ENCODE assay signal across 8 mouse cellular contexts in genomic region chr2:176670222-176670621, GRCm38 (mm10). TPM values are rescaled to one million over a fixed set of nuclear protein-coding genes. Genes with fewer than 3 reads are reported as not detected.
DNase-seq lines count a peak whose midpoint lies in the region; ATAC-seq and TF ChIP-seq lines count a peak whose summit lies in the region.
"Not testable (repeated sequence)": the region's sequence is repeated elsewhere in the genome, so short reads cannot be mapped to it uniquely, and the experiment has no call there.

Gene Zfp973, plus strand, starts transcription at chr2:176670522.

- H3K9ac ChIP-seq in forebrain, postnatal 0 days; hindbrain, embryonic 16.5 days (ENCODE audit: low read depth, low read length): not testable (repeated sequence)

- not testable (repeated sequence) for H3K27ac ChIP-seq in forebrain, postnatal 0 days (ENCODE audit: low read depth, low read length); hindbrain, embryonic 16.5 days (ENCODE audit: low read depth, low read length); olfactory bulb, adult 2 months (ENCODE audit: insufficient read depth, low read depth, low read length)

- not testable (repeated sequence) for H3K9me3 ChIP-seq in forebrain, postnatal 0 days (ENCODE audit: low read length); hindbrain, embryonic 16.5 days (ENCODE audit: control insufficient read depth, low read length)

- in situ Hi-C loops in Patski (cut with MboI; ENCODE audit: low pct_unique_long_range_greater_than_20kb) = not testable (repeated sequence)

- POLR2A ChIA-PET in Patski (lab: Charles Lee) = not testable (repeated sequence)

- not testable (repeated sequence) for H3K4me2 ChIP-seq in forebrain, postnatal 0 days (ENCODE audit: low read depth); hindbrain, embryonic 16.5 days (ENCODE audit: low read length)

- not testable (repeated sequence) for TF ChIP-seq POLR2A in olfactory bulb, adult 2 months (IDR thresholded peaks at IDR 0.05; ENCODE audit: insufficient read depth, low read depth, low read length)

- WGBS in forebrain, postnatal 0 days = no CpG with 5 or more reads among the region's 6 CpGs
- WGBS in hindbrain, embryonic 16.5 days = no CpG with 5 or more reads among the region's 6 CpGs
- WGBS in olfactory bulb, adult 2 months = no CpG with 5 or more reads among the region's 6 CpGs

- not testable (repeated sequence) for ATAC-seq in Patski; common myeloid progenitor, adult 5-6 weeks (replicated peaks; ENCODE audit: low read depth, poor library complexity, severe bottlenecking); forebrain, postnatal 0 days; hindbrain, embryonic 16.5 days

- not testable (repeated sequence) for H3K4me3 ChIP-seq in forebrain, postnatal 0 days (ENCODE audit: low read depth, low read length); hindbrain, embryonic 16.5 days (ENCODE audit: low read length); olfactory bulb, adult 2 months (ENCODE audit: insufficient read depth, low read depth, low read length)

- not testable (repeated sequence) for H3K36me3 ChIP-seq in forebrain, postnatal 0 days (ENCODE audit: insufficient read depth); hindbrain, embryonic 16.5 days (ENCODE audit: control insufficient read depth, insufficient read depth, low read length)

- not testable (repeated sequence) for H3K4me1 ChIP-seq in forebrain, postnatal 0 days (ENCODE audit: insufficient read depth); hindbrain, embryonic 16.5 days (ENCODE audit: control insufficient read depth, insufficient read depth, low read depth, low read length); olfactory bulb, adult 2 months (ENCODE audit: control insufficient read depth, insufficient read depth, low read length)

- TF ChIP-seq CTCF in Patski (IDR thresholded peaks at IDR 0.05); forebrain, postnatal 0 days (IDR thresholded peaks at IDR 0.05; ENCODE audit: low read depth); olfactory bulb, adult 2 months (IDR thresholded peaks at IDR 0.05; ENCODE audit: insufficient read depth, low read depth, low read length): not testable (repeated sequence)

- DNase-seq in Patski (ENCODE audit: low read depth, low spot score); forebrain, postnatal 0 days; heart, adult 8-10 months (ENCODE audit: low spot score); layer of hippocampus, postnatal 25 days (ENCODE audit: extremely low spot score in 1 of 2, low spot score in 1 of 2); left cerebral cortex, postnatal 4 days: not testable (repeated sequence)

- CTCF ChIA-PET in Patski (lab: Charles Lee) = not testable (repeated sequence)

- not testable (repeated sequence) for H3K27me3 ChIP-seq in Patski; forebrain, postnatal 0 days (ENCODE audit: insufficient read depth, low read length); hindbrain, embryonic 16.5 days (replicated peaks; ENCODE audit: control insufficient read depth, insufficient read depth, low read length)

- intact Hi-C loops in left cerebral cortex, postnatal 4 days (cut with DNase I) = not testable (repeated sequence)

RNA-seq across cellular contexts. Expression of gene Zfp973, which starts in this region (rescaled TPM):
- 10.0 TPM for polyA plus RNA-seq in Patski (2021)
- 12.5 and 13.6 TPM in 2 replicates for total RNA-seq in common myeloid progenitor, adult 5-6 weeks (2017)
- 13.6 and 21.0 TPM in 2 replicates for total RNA-seq in forebrain, postnatal 0 days (2014; rRNA removed)
- polyA plus RNA-seq in forebrain, postnatal 0 days (2015; fragmentation: Nextera tagmentation; extraction: Ambion mirVana) = 10.6 and 10.7 TPM in 2 replicates
- total RNA-seq in heart, adult 8-10 months (2022) = 10 to 100 TPM in 3 of 4 experiments, 1 to 10 TPM in 1; 9.3 to 16.9 (median 14.6) TPM
- 10.1 and 11.1 TPM in 2 replicates for polyA plus RNA-seq in hindbrain, embryonic 16.5 days (2015; fragmentation: Nextera tagmentation; extraction: Ambion mirVana)
- total RNA-seq in layer of hippocampus, postnatal 25 days (2021) = 10 to 100 TPM; 11.9 to 12.6 TPM
- 10 to 100 TPM; 10.4 to 14.3 TPM for total RNA-seq in left cerebral cortex, postnatal 4 days (2021)
- not detected in 2 replicates for polyA plus RNA-seq in olfactory bulb, adult 2 months (2012; ENCODE audit: insufficient read depth, insufficient read length, low replicate concordance, missing spikeins)
